Mouse (Mus musculus) adrenal gland, postnatal 36 days (tissue): Measurements from ENCODE around the gene Utp4. TPM values are rescaled to one million over a fixed set of nuclear protein-coding genes. Genes with fewer than 3 reads are reported as not detected.
A peak's percentile ranks its signal among the peaks of the same experiment; 100 is the strongest.
"Not testable (repeated sequence)": the region's sequence is repeated elsewhere in the genome, so short reads cannot be mapped to it uniquely, and the experiment has no call there.

ENCODE experiments used
- DNase-seq, 2 experiments: peaks; one replicate each; pipeline ENCODE4 v3.0.0; 2021; ENCODE audit warnings: mixed read lengths in 1 of 2
- total RNA-seq, 2 experiments: library from RNA; stranded (reverse); gene quantifications; 2 replicates each; pipeline ENCODE4 v1.2.3; 2021

The Utp4 gene
- total RNA-seq, 2 experiments from 2014 or later, result 48.7 to 50.6 TPM

GRCm38 (mm10) chr8:106905727-106906480 lies 12.5 kb downstream of the Utp4 start:
- DNase-seq, result peak; percentile 80 to 87

DNA sequence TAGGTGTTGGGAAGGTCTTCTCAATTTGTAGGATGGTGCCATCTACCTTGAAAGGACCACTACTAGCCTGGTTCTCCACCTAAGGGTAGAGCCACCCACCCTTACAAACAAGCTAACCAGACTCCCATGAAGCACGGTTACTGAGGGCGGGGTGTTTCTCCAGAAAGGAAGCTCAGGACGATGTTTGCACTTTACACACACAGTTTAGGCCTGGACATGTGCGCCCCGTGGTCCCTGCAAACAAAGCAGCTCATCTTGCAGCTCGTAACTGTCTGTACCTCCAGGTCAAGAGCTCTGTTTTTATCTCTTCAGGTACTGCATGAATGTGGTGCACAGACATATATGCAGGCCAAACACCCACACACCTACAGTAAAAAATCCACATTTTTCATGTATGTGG lies 13.2 kb downstream of the Utp4 start:
- DNase-seq, result no peak

DNA sequence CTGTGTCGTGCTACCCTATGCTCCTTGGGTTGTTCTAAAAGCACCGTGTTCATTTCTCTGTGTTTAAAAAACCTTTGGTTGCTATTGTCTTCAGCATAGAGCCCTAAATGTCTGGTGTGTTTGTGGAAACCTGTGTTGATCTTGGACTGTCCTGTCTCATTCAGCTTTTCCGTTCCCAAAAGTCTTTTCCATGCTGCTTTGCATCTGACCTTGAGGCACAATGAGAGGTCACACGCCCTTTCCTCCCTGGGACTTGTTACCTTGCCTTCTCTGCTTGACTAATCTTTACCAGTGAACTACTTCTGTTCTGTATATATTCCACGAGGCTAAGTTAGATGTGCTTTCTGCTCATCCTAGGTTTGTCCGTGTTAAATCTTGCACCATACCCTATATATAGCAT lies 14.0 kb downstream of the Utp4 start:
- DNase-seq, result no peak

GRCm38 (mm10) chr8:106908291-106908690 lies 14.9 kb downstream of the Utp4 start:
- no peak for DNase-seq

DNA sequence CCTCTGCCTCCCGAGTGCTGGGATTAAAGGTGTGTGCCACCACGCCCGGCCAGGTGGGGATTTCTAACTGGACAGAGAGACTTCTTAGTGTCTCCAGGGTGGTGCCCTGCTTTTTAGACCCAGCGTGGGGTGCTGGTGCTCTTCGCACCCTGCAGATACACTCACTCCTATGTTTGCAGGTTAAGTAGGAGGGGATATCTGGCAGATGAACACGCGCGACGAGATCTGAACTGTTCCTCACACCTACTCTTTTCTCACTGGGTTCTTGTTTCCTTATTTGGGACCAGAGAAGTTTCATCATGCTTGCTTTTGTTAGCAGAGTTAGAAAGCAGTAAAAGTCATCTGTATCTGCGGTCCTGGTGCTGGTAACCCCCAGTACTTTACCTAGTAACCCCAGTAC lies 20.2 kb downstream of the Utp4 start:
- no peak for DNase-seq

DNA sequence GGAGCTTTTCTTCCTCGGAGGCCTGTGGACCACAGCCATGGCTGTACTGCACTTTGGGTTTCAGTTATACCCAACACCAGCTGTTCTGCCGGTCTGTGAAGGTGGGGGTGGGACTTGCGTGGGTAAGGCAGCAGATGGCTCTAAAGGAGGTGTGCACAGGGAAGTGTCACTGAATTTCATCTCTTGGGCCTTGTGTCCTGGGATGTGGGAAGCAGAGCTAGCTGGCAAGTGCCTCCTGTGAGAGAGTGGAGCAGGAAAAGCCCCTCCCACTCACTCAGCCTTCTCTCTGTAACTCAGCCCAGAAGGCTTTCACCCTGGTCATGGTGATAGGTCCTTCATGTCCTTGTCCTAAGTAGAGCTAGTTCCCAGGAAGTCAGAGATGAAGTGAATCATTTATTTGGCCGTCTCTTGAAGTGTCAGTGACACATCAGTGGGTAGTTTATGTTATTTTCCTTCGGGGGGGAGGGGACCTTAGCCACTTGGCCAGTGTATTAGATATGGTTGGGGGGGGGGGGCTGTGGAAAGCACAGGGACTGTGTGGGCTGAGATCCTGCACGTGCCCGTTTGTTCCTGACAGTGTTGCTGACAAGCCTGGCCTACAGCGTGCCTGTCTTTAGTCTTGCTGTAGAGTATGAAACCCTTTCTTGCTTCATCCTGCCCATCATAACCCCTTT lies 26.4 kb downstream of the Utp4 start:
- DNase-seq, result peak; percentile 60 to 69

DNA sequence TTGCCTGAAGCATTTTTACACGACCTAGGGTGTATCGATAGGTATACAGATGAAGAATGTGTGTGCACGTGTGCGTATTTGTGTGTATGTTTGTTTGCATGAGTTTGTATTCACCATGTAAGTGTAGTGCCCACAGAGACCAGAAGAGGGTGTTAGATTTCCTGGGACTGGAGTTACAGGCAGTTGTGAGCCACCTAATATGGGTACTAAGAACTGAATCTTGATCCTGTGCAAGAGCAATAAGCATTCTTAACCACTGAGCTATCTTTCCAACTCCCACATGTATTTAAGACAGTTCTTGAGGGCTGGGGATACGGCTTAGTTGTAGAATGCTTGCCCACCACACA lies 26.9 kb downstream of the Utp4 start:
- DNase-seq, result no peak

- no peak for DNase-seq
These were observed 30.6 kb downstream of the Utp4 start for GRCm38 (mm10) chr8:106924057-106924456.

DNA sequence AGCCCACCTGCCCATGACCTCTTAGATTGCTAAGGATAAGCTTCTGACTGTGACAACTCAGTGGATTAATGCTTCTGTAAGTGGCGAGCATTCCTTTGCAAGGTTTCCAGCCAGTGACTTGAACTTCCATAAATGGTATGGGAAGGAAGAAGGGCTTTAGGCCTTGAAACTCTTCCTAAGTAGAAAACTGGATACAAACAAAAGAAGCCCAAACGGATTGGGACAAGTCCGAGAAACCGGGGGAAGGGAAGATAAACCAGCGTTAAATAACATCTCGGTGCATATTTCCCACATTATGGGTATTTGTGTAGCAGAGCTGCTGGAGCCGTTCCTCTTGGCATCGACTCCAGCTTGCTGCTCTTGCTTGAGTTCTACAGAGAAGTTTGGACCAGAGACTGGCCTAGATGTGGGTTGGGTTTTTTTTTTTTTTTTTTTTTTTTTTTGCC lies 31.5 kb downstream of the Utp4 start:
- no peak for DNase-seq

GRCm38 (mm10) chr8:106925446-106925845 lies 32.0 kb downstream of the Utp4 start:
- DNase-seq, result no peak

DNA sequence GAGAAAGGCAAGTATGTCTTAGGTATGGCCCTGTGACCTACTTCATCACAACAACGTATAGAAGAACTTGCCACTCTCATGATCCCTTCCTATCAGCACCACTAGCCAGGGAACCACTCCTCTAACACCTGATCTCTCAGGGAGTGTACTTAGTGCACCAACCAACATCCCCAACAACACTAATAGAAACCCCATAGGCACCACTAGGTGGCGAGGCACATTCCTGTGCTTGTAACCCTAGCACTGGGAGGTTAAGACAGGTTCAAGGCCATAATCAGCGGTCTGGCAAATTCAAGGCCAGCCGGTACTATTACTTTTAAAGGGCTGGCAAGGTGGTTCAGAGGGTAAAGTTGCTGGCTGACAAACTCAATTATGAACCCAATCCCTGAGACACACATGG lies 33.8 kb downstream of the Utp4 start:
- no peak for DNase-seq

- not testable (repeated sequence) for DNase-seq
These were observed 34.7 kb downstream of the Utp4 start for GRCm38 (mm10) chr8:106928182-106928581.

- DNase-seq, result peak; percentile 75 to 80
These were observed 35.9 kb downstream of the Utp4 start for GRCm38 (mm10) chr8:106929155-106929913.

- DNase-seq, result no peak
These were observed 36.5 kb downstream of the Utp4 start for GRCm38 (mm10) chr8:106929921-106930320.

DNA sequence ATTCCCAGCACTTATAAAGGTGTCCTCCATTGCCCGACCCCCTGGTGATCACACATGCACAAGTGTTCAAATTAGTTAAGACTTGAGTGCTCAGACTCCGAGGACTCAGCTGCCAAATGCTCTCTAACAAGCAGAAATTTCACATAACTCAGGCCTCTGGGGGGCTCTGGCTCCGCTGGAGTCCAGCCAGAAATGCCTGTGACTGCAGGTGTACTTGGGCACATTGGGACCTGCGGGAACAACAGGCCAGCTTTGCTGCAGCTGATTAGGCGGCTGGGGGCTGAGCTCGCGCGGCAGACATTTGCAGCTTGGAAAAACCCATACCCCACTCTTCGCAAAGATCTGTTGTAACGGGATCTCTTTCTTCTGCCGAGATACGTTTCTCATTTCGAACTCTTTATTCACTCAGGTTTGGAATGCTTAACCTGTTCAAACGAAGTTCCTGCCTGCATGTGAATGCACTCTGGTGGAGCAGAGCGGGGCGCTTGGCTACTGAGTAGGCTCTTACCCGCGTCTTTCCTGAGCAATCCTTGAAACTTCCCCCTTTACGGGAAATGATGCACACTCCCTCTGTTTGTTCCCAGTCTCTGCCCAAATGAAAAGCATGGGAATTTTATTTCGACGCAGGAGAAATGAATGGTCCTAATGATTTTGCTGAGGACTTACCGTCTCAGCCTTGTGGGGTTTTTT lies 39.1 kb downstream of the Utp4 start:
- DNase-seq, result no peak

- no peak for DNase-seq
These were observed 40.2 kb downstream of the Utp4 start for GRCm38 (mm10) chr8:106933506-106934143.

- DNase-seq, result no peak
These were observed 41.0 kb downstream of the Utp4 start for GRCm38 (mm10) chr8:106934226-106934977.

DNA sequence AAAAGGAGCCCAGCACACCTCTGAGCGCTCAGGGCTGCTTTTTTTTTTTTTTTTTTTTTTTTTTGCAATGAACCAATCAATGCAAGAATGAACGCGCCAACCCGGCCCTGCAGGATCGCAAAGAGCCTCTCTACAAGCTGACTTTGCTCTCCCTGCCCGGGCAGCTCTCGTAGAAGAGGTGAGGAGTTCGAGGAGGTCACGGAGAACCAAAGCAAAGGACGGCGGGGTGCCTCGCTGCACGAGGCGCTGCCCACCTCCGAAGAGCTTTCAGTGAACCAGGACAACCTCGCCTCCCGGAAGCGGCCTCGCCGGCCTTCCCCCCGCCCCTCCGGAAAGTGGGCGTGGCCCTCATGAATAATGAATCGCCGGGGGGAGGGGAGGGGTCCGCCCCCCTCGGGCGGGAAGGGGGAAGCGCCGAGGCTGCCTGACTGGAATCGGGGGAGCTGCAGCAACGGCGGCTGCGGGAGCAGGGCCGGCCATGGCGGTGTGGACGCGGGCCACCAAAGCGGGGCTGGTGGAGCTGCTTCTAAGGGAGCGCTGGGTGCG lies 42.0 kb downstream of the Utp4 start, which contains the start of gene Sntb2:
Gene Sntb2, plus strand, starts transcription at position 427 of the 546 bp plus-strand sequence.
- DNase-seq, result peak; percentile 93 to 96

GRCm38 (mm10) chr8:106935899-106936477 lies 42.6 kb downstream of the Utp4 start:
- DNase-seq, result peak; percentile 71 to 73

DNA sequence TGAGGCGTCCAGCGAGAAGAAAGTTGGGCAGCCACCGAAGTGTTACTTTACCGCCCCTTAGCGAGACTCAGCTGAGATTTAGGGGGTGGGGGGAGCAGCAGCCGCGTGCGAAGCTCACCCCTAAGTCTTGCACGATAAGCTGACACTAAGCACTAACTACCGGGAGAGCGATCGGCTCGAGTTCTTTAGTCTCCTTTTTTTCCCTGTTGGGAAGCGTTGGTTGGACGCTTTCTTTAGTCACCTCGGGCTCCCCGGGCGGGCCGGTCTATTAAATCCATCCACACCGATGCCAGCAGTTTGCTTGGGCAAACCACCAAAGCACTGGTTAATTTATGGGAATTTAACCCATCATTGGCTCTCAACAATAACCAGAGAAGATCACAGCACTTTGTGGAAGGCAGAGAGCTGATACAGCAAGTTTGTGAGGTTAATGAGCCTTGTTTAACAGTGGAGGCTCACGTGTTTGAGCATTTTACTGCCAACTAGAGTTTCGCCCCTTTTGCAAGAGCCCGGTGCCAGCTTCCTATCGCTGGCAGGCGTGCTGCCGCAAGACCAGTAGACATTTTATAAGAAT lies 43.1 kb downstream of the Utp4 start:
- peak; percentile 59 to 60 for DNase-seq
